Mouse (Mus musculus) bone marrow macrophage, adult 2 months (primary cell): ENCODE measurements around the gene Aldh18a1. TPM values are rescaled to one million over a fixed set of nuclear protein-coding genes. Genes with fewer than 3 reads are reported as not detected.
A peak's percentile ranks its signal among the peaks of the same experiment; 100 is the strongest.

Experiments used
- H3K27ac ChIP-seq: 2 replicates; pipeline ENCODE4 v1.5.1; 2012; ENCODE audit warnings: low read depth, low read length; ENCODE audit not compliant: insufficient read depth
- H3K4me1 ChIP-seq: 2 replicates; pipeline ENCODE4 v1.6.1; 2012; ENCODE audit warnings: low read length; ENCODE audit not compliant: control insufficient read depth, insufficient read depth
- H3K4me3 ChIP-seq: 2 replicates; pipeline ENCODE4 v1.5.1; 2012; ENCODE audit warnings: mild to moderate bottlenecking, low read length, moderate library complexity; ENCODE audit not compliant: insufficient read depth
- CTCF ChIP-seq: IDR thresholded peaks from 2 replicates; pipeline ENCODE4 v1.5.1; 2012; ENCODE audit warnings: low read depth, mild to moderate bottlenecking, low read length, moderate library complexity
- POLR2A ChIP-seq: IDR thresholded peaks from 2 replicates; pipeline ENCODE4 v1.6.1; 2012; ENCODE audit warnings: mild to moderate bottlenecking, low read depth, low read length, borderline replicate concordance
- polyA plus RNA-seq: library from polyadenylated mRNA; stranded (reverse); fragments of >200 nt; gene quantifications from 2 replicates; pipeline ENCODE4 v1.2.4, GENCODE M21; 2012; ENCODE audit not compliant: missing spikeins, insufficient read depth, insufficient read length

Gene Aldh18a1
- polyA plus RNA-seq, 1 experiment, result 4.3 TPM

DNA sequence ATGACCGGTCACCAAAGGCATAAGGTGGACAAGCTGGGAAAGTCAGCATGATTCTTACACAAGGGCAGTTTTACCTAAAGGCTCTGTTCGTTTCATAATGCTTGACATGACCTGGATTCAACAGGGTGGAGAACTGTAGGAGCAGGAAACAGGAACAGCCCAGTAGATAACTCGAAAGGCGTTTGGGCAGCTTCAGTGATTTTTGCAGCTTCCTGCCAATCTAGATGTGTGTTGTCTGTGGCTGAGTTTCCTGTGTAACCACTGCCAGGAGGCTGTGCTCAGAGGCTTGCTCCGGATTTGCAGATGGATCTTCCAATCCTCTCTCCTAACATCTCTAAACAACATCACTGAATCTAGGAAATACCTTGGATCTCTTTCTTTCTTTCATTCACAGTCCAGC lies 55.7 kb downstream of the Aldh18a1 start:
- H3K4me1 ChIP-seq, result no peaks in the 10 kb centered on the region
- no peak overlapping the region for H3K4me3 ChIP-seq
- TF ChIP-seq CTCF, result no peak
- no peak for TF ChIP-seq POLR2A

GRCm38 (mm10) chr19:40530323-40530722 lies 57.9 kb downstream of the Aldh18a1 start:
- Histone ChIP-seq H3K27ac (no peak overlapping the region), H3K4me1 (no peaks in the 10 kb centered on the region), H3K4me3 (no peak overlapping the region)
- TF ChIP-seq CTCF, result no peak
- TF ChIP-seq POLR2A, result no peak

More for the DNA sequence above, 55.7 kb downstream of the Aldh18a1 start:
- H3K27ac ChIP-seq, result no peak overlapping the region

DNA sequence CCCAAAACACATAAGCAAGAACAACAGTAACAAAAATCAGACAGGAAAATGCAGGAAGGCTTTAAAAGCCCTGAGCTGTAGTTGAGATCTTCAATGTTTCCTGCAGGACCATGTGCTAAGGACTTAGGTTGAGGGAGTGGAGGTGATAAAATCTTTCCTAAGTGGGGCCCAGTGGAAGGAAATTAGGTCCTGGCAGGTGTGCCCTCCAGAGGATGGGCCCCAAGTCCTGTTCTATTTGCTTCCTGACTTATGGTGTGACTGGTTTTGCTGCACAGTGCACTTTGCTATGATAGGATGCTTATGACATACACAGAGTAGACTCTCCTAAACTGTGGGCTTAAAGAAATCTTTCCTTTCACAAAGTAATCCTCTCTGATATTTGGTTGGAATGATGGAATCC lies 60.0 kb downstream of the Aldh18a1 start:
- H3K4me3 ChIP-seq, result no peak overlapping the region
- TF ChIP-seq POLR2A (no peak), CTCF (no peak)
- H3K4me1 ChIP-seq, result no peaks in the 10 kb centered on the region
- H3K27ac ChIP-seq, result no peak overlapping the region

- TF ChIP-seq POLR2A, result no peak
- TF ChIP-seq CTCF, result no peak
- H3K27ac ChIP-seq, result no peak overlapping the region
- no peaks in the 10 kb centered on the region for H3K4me1 ChIP-seq
These were observed 61.8 kb downstream of the Aldh18a1 start for GRCm38 (mm10) chr19:40526367-40527014.

GRCm38 (mm10) chr19:40523431-40524005 lies 64.7 kb downstream of the Aldh18a1 start:
- Histone ChIP-seq H3K4me3 (no peak overlapping the region), H3K27ac (no peak overlapping the region), H3K4me1 (no peaks in the 10 kb centered on the region)
- no peak for TF ChIP-seq CTCF
- no peak for TF ChIP-seq POLR2A

More at GRCm38 (mm10) chr19:40526367-40527014, 61.8 kb downstream of the Aldh18a1 start:
- H3K4me3 ChIP-seq, result no peak overlapping the region

DNA sequence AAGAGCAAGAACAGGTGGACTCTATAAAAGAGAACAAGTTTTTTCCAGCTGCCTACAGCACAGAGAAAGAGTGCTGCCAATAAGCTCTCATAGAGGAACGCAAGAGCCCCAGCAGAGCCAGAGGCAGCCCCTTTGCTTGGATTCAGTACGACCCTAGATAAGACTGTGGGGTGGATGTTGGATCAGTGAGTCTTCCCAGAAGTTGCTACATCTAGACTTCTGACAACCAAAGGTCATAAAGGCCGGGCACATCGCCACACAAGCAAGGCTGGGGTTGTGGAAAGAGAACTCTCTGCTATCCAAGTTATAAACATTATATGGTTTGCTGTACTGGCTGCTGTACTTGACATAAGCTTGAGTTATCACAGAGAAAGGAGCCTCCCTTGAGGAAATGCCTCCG lies 67.9 kb downstream of the Aldh18a1 start:
- no peak overlapping the region for H3K27ac ChIP-seq
- H3K4me1 ChIP-seq, result no peaks in the 10 kb centered on the region
- TF ChIP-seq CTCF (no peak), POLR2A (no peak)
- H3K4me3 ChIP-seq, result no peak overlapping the region

DNA sequence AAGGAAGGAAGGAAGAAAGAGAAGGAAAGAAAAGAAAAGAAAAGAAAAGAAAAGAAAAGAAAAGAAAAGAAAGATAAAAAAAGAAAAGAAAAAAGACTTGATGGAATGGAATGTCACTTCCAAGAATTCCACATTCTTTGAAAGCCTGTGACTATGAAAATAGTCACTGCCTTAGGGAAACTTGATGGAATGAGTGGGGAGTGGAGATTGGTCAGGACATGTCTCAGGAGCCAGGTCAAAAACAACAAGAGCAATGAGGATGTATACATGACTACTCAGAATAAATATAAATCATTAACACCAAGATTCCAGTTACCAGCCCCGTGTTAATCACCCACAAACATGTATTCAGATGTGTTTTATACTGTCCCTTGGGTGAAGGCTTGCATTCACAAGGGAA lies 69.6 kb downstream of the Aldh18a1 start:
- Histone ChIP-seq H3K27ac (no peak overlapping the region), H3K4me3 (no peak overlapping the region), H3K4me1 (no peaks in the 10 kb centered on the region)
- TF ChIP-seq CTCF (no peak), POLR2A (no peak)

DNA sequence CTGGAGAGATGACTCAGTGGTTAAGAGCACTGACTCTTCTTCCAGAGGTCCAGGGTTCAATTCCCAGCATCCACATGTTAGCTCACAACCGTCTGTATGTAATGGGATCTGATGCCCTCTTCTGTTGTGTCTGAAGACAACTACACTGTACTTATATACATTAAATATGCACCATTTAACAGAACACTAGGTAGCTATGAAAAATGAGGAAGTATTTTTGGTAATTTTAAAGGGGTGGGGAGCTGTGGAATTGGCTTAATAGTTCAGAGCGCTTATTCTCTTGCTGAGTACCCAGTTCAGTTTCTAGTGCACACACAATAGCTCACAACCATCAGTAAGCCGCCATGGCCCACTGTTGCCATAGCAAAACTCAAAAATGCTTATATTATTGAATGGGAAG lies 72.7 kb downstream of the Aldh18a1 start:
- Histone ChIP-seq H3K4me3 (no peak overlapping the region), H3K27ac (no peak overlapping the region), H3K4me1 (no peaks in the 10 kb centered on the region; the same call in 1 of the 2 replicates)
- TF ChIP-seq POLR2A (no peak), CTCF (no peak)

- Histone ChIP-seq H3K4me3 (no peak overlapping the region), H3K27ac (no peak overlapping the region), H3K4me1 (no peaks in the 10 kb centered on the region; the same call in 1 of the 2 replicates)
- no peak for TF ChIP-seq POLR2A
- TF ChIP-seq CTCF, result no peak
These were observed 73.9 kb downstream of the Aldh18a1 start for GRCm38 (mm10) chr19:40514376-40514775.

- peak within 1 kb of the TSS; percentile 76 for H3K4me3 ChIP-seq
- no peaks in the 10 kb centered on the region; the same call in 1 of the 2 replicates for H3K4me1 ChIP-seq
- no peak for TF ChIP-seq CTCF
- no peak for TF ChIP-seq POLR2A
- H3K27ac ChIP-seq, result no peak within 1 kb of the TSS
These were observed 74.6 kb downstream of the Aldh18a1 start, which contains the start of gene Sorbs1 for GRCm38 (mm10) chr19:40513632-40514078. Sorbs1 (minus strand) TSS chr19:40513779.
